Mouse (Mus musculus): ENCODE measurements around the gene Mbnl2. TPM values are rescaled to one million over a fixed set of nuclear protein-coding genes. Genes with fewer than 3 reads are reported as not detected.

Mbnl2 gene
- total RNA-seq, 1 experiment = 33.4 TPM

GRCm38 (mm10) chr14:120335871-120336270 lies 60.4 kb downstream of the Mbnl2 start:
- no peak overlapping the region for H3K9ac ChIP-seq (ENCODE audit: insufficient read depth, low read depth, low read length, poor library complexity, severe bottlenecking)
- TF ChIP-seq CHD2 (IDR thresholded peaks at IDR 0.05; ENCODE audit: low read depth, low read length) (no peak), MAFK (IDR thresholded peaks at IDR 0.05; ENCODE audit: insufficient read depth, low read depth, low read length) (no peak), ZC3H11A (IDR thresholded peaks at IDR 0.05; ENCODE audit: borderline replicate concordance, low read depth, low read length) (no peak), ZNF384 (IDR thresholded peaks at IDR 0.05; ENCODE audit: low read depth, low read length) (no peak), HCFC1 (IDR thresholded peaks at IDR 0.05; ENCODE audit: borderline replicate concordance, insufficient read depth, low read length) (no peak)
- H3K4me1 ChIP-seq (ENCODE audit: control insufficient read depth in 2 of 2, insufficient read depth in 2 of 2, low read length in 2 of 2, poor library complexity in 1 of 2) = peaks cover 0 to 13% of the 10 kb centered on the region in 2 experiments; a peak in 2 of 4 replicates
- no peak overlapping the region for H3K27ac ChIP-seq (ENCODE audit: insufficient read depth, low read depth, low read length, poor library complexity, severe bottlenecking)
- H3K4me3 ChIP-seq (ENCODE audit: insufficient read depth in 1 of 2, low read depth in 1 of 2, low read length in 2 of 2, poor library complexity in 1 of 2, severe bottlenecking in 1 of 2) = no peak overlapping the region
- in situ Hi-C loops (cut with MboI; ENCODE audit: low sequenced_read_pairs in 2 of 2, unreplicated experiment in 2 of 2) = no loop called here
- no peaks in the 10 kb centered on the region; the same call in 1 of the 2 replicates for H3K36me3 ChIP-seq (ENCODE audit: control insufficient read depth, insufficient read depth, low read length, poor library complexity, severe bottlenecking)
- H3K9me3 ChIP-seq (ENCODE audit: control insufficient read depth, insufficient read depth, low read depth, low read length) = no peaks in the 10 kb centered on the region
- no peak for DNase-seq (ENCODE audit: low read depth, low spot score)

GRCm38 (mm10) chr14:120336380-120336779 lies 60.9 kb downstream of the Mbnl2 start:
- Histone ChIP-seq H3K9me3 (ENCODE audit: control insufficient read depth, insufficient read depth, low read depth, low read length) (no peaks in the 10 kb centered on the region), H3K4me3 (ENCODE audit: insufficient read depth in 1 of 2, low read depth in 1 of 2, low read length in 2 of 2, poor library complexity in 1 of 2, severe bottlenecking in 1 of 2) (no peak overlapping the region), H3K9ac (ENCODE audit: insufficient read depth, low read depth, low read length, poor library complexity, severe bottlenecking) (no peak overlapping the region), H3K36me3 (ENCODE audit: control insufficient read depth, insufficient read depth, low read length, poor library complexity, severe bottlenecking) (no peaks in the 10 kb centered on the region; the same call in 1 of the 2 replicates), H3K4me1 (ENCODE audit: control insufficient read depth in 2 of 2, insufficient read depth in 2 of 2, low read length in 2 of 2, poor library complexity in 1 of 2) (peaks cover 0 to 13% of the 10 kb centered on the region in 2 experiments; a peak in 2 of 4 replicates), H3K27ac (ENCODE audit: insufficient read depth, low read depth, low read length, poor library complexity, severe bottlenecking) (no peak overlapping the region)
- no peak for DNase-seq (ENCODE audit: low read depth, low spot score)
- TF ChIP-seq CHD2 (IDR thresholded peaks at IDR 0.05; ENCODE audit: low read depth, low read length) = no peak
- TF ChIP-seq ZNF384 (IDR thresholded peaks at IDR 0.05; ENCODE audit: low read depth, low read length) = no peak
- TF ChIP-seq HCFC1 (IDR thresholded peaks at IDR 0.05; ENCODE audit: borderline replicate concordance, insufficient read depth, low read length) = no peak
- in situ Hi-C loops (cut with MboI; ENCODE audit: low sequenced_read_pairs in 2 of 2, unreplicated experiment in 2 of 2) = no loop called here

DNA sequence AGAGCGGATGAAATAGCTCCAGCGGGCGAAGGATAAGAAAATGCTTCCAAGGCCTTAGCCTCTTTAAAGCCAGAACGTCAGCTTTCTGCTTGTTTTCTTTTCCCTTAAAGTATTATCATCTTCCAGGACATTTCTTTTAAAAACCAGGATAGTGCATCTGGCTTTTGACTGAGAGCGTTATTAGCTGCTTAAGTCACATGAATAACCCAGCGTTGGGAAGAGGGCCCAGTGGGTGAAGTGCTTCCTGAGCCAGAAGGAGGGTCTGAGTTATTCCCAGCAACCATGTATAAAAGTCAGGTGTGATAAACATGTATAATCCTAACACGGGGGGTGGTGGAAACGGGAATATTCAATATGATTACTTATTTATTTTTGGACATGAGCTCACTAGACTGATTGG lies 61.4 kb downstream of the Mbnl2 start:
- Histone ChIP-seq H3K9me3 (ENCODE audit: control insufficient read depth, insufficient read depth, low read depth, low read length) (no peaks in the 10 kb centered on the region), H3K36me3 (ENCODE audit: control insufficient read depth, insufficient read depth, low read length, poor library complexity, severe bottlenecking) (no peaks in the 10 kb centered on the region; the same call in 1 of the 2 replicates), H3K4me1 (ENCODE audit: control insufficient read depth in 2 of 2, insufficient read depth in 2 of 2, low read length in 2 of 2, poor library complexity in 1 of 2) (peaks cover 0 to 13% of the 10 kb centered on the region in 2 experiments; a peak in 2 of 4 replicates), H3K27ac (ENCODE audit: insufficient read depth, low read depth, low read length, poor library complexity, severe bottlenecking) (no peak overlapping the region), H3K4me3 (ENCODE audit: insufficient read depth in 1 of 2, low read depth in 1 of 2, low read length in 2 of 2, poor library complexity in 1 of 2, severe bottlenecking in 1 of 2) (no peak overlapping the region), H3K9ac (ENCODE audit: insufficient read depth, low read depth, low read length, poor library complexity, severe bottlenecking) (no peak overlapping the region)
- no peak for DNase-seq (ENCODE audit: low read depth, low spot score)
- in situ Hi-C loops (cut with MboI; ENCODE audit: low sequenced_read_pairs in 2 of 2, unreplicated experiment in 2 of 2) = no loop called here
- TF ChIP-seq MAFK (IDR thresholded peaks at IDR 0.05; ENCODE audit: insufficient read depth, low read depth, low read length) (no peak), ZNF384 (IDR thresholded peaks at IDR 0.05; ENCODE audit: low read depth, low read length) (no peak), HCFC1 (IDR thresholded peaks at IDR 0.05; ENCODE audit: borderline replicate concordance, insufficient read depth, low read length) (no peak), CHD2 (IDR thresholded peaks at IDR 0.05; ENCODE audit: low read depth, low read length) (no peak), ZC3H11A (IDR thresholded peaks at IDR 0.05; ENCODE audit: borderline replicate concordance, low read depth, low read length) (no peak)

GRCm38 (mm10) chr14:120337731-120338462 lies 62.4 kb downstream of the Mbnl2 start:
- H3K27ac ChIP-seq (ENCODE audit: insufficient read depth, low read depth, low read length, poor library complexity, severe bottlenecking) = no peak overlapping the region
- no peaks in the 10 kb centered on the region for H3K9me3 ChIP-seq (ENCODE audit: control insufficient read depth, insufficient read depth, low read depth, low read length)
- no peak overlapping the region for H3K4me3 ChIP-seq (ENCODE audit: insufficient read depth in 1 of 2, low read depth in 1 of 2, low read length in 2 of 2, poor library complexity in 1 of 2, severe bottlenecking in 1 of 2)
- no peak overlapping the region for H3K9ac ChIP-seq (ENCODE audit: insufficient read depth, low read depth, low read length, poor library complexity, severe bottlenecking)
- H3K36me3 ChIP-seq (ENCODE audit: control insufficient read depth, insufficient read depth, low read length, poor library complexity, severe bottlenecking) = no peaks in the 10 kb centered on the region; the same call in 1 of the 2 replicates
- no peak for DNase-seq (ENCODE audit: low read depth, low spot score)
- H3K4me1 ChIP-seq (ENCODE audit: control insufficient read depth in 2 of 2, insufficient read depth in 2 of 2, low read length in 2 of 2, poor library complexity in 1 of 2) = peaks cover 0 to 13% of the 10 kb centered on the region in 2 experiments; a peak in 2 of 4 replicates
- TF ChIP-seq CHD2 (IDR thresholded peaks at IDR 0.05; ENCODE audit: low read depth, low read length) (no peak), MAFK (IDR thresholded peaks at IDR 0.05; ENCODE audit: insufficient read depth, low read depth, low read length) (no peak)
- in situ Hi-C loops (cut with MboI; ENCODE audit: low sequenced_read_pairs in 2 of 2, unreplicated experiment in 2 of 2) = no loop called here
